Mouse (Mus musculus) intestine, embryonic 15.5 days (tissue): ENCODE measurements around the gene Arhgap11a. TPM values are rescaled to one million over a fixed set of nuclear protein-coding genes. Genes with fewer than 3 reads are reported as not detected.

Experiments
- ATAC-seq: fragments of 200-750 bp; cut with Nextera tagmentation; 2 replicates; pipeline ENCODE4 v1.8.0; 2017; ENCODE audit warnings: moderate TSS enrichment, moderate library complexity
- H3K27ac ChIP-seq: fragments of 300-500 bp; sonication (generic); 2 replicates; pipeline ENCODE4 v1.5.1; 2015; ENCODE audit warnings: mild to moderate bottlenecking, inconsistent platforms
- H3K27me3 ChIP-seq: fragments of 300-500 bp; sonication (generic); replicated peaks from 2 replicates; pipeline ENCODE4 v1.6.1; 2015; ENCODE audit warnings: inconsistent platforms
- H3K36me3 ChIP-seq: fragments of 300-500 bp; sonication (generic); 2 replicates; pipeline ENCODE4 v1.6.1; 2015; ENCODE audit warnings: inconsistent platforms
- H3K4me1 ChIP-seq: fragments of 300-500 bp; sonication (generic); replicated peaks from 2 replicates; pipeline ENCODE4 v1.6.1; 2015; ENCODE audit warnings: inconsistent platforms
- H3K4me2 ChIP-seq: fragments of 300-500 bp; sonication (generic); replicated peaks from 2 replicates; pipeline ENCODE4 v1.6.1; 2015; ENCODE audit warnings: mild to moderate bottlenecking, inconsistent platforms
- H3K4me3 ChIP-seq: fragments of 300-500 bp; sonication (generic); replicated peaks from 2 replicates; pipeline ENCODE4 v1.5.1; 2015; ENCODE audit warnings: inconsistent platforms
- H3K9ac ChIP-seq: fragments of 300-500 bp; sonication (generic); 2 replicates; pipeline ENCODE4 v1.6.1; 2015; ENCODE audit warnings: inconsistent platforms
- H3K9me3 ChIP-seq: fragments of 300-500 bp; sonication (generic); 2 replicates; pipeline ENCODE4 v1.6.1; 2016; ENCODE audit warnings: inconsistent platforms
- WGBS: fragments of 180-500 bp; shearing (Covaris S2); methylation state at CpG from one replicate; pipeline ENCODE4 v1.1.7; 2015; 5-methylcytosine and 5-hydroxymethylcytosine counted together
- polyA plus RNA-seq: library from polyadenylated mRNA; unstranded; fragments of >200 nt; fragmentation: Nextera tagmentation; extraction: Ambion mirVana; gene quantifications from 2 replicates; pipeline ENCODE4 v1.2.1, GENCODE M21; 2015

Arhgap11a gene
- polyA plus RNA-seq, 1 experiment from 2014 or later, result 24.2 TPM

GRCm38 (mm10) chr2:113806851-113807577 lies 41.4 kb downstream of the Arhgap11a start:
- no peak overlapping the region for H3K9ac ChIP-seq
- no peaks in the 10 kb centered on the region for H3K27me3 ChIP-seq
- no peak for ATAC-seq
- H3K4me1 ChIP-seq, result no peaks in the 10 kb centered on the region
- H3K4me3 ChIP-seq, result no peak overlapping the region
- H3K4me2 ChIP-seq, result no peak overlapping the region
- H3K27ac ChIP-seq, result no peak overlapping the region
- WGBS, result 57% methylated on average over 10 of the region's 10 CpGs
- H3K9me3 ChIP-seq, result no peaks in the 10 kb centered on the region
- no peaks in the 10 kb centered on the region for H3K36me3 ChIP-seq

GRCm38 (mm10) chr2:113805765-113806164 lies 42.7 kb downstream of the Arhgap11a start:
- Histone ChIP-seq H3K27ac (no peak overlapping the region), H3K9me3 (no peaks in the 10 kb centered on the region), H3K36me3 (no peaks in the 10 kb centered on the region), H3K4me3 (no peak overlapping the region), H3K4me2 (no peak overlapping the region), H3K4me1 (no peaks in the 10 kb centered on the region), H3K27me3 (no peaks in the 10 kb centered on the region), H3K9ac (no peak overlapping the region)
- 77% methylated on average over 4 of the region's 4 CpGs for WGBS
- ATAC-seq, result no peak

DNA sequence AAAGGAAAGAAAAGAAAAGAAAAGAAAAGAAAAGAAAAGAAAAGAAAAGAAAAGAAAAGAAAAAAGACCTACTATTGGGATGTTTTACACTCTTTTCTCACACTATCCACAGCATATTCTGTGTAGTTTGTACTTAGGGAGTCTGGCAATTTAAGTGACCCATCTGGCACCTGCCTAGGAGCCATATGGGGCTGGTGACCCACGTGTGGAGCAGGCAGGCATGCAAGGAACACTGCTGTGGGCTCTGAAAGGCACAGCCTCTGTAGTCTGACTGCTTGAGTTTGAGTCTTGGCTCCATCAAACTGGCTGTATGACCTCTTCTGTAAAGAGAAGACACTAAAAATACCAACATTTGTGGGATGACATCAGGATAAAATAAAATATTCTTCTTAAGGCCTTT lies 44.7 kb downstream of the Arhgap11a start:
- no peak for ATAC-seq
- no peaks in the 10 kb centered on the region for H3K9me3 ChIP-seq
- no peak overlapping the region for H3K9ac ChIP-seq
- H3K27ac ChIP-seq, result no peak overlapping the region
- no peaks in the 10 kb centered on the region for H3K36me3 ChIP-seq
- no peaks in the 10 kb centered on the region for H3K4me1 ChIP-seq
- no peak overlapping the region for H3K4me3 ChIP-seq
- no peak overlapping the region for H3K4me2 ChIP-seq
- H3K27me3 ChIP-seq, result no peaks in the 10 kb centered on the region
- WGBS, result 31% methylated on average over 1 of the region's 1 CpGs

- ATAC-seq, result no peak
- Histone ChIP-seq H3K9me3 (no peaks in the 10 kb centered on the region), H3K27me3 (no peaks in the 10 kb centered on the region), H3K4me1 (no peaks in the 10 kb centered on the region), H3K4me3 (no peak overlapping the region), H3K27ac (no peak overlapping the region), H3K9ac (no peak overlapping the region), H3K36me3 (no peaks in the 10 kb centered on the region), H3K4me2 (no peak overlapping the region)
- 73% methylated on average over 5 of the region's 5 CpGs for WGBS
These were observed 47.6 kb downstream of the Arhgap11a start for GRCm38 (mm10) chr2:113800846-113801245.

DNA sequence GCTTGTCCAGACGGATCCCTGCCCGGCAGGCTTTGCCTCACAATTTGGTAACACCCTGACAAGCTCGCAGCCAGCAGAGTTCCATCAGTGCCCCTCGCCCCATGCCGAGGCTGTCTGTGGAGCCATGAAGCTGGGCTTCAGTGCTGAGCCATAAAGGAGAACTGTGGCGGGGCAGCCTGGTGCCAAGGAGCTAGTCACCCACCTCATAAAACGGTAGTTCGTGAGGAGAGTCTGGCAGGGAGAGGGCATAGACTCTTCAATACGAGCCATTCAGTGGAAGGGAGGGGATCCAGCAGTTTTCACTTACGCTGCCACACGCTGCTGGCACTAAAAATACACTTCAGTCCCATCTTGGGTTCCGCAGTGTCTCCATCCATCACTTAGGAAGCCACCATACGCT lies 49.9 kb downstream of the Arhgap11a start:
- H3K9me3 ChIP-seq, result no peaks in the 10 kb centered on the region
- no peak overlapping the region for H3K4me2 ChIP-seq
- H3K27ac ChIP-seq, result no peak overlapping the region
- ATAC-seq, result no peak
- no peak overlapping the region for H3K4me3 ChIP-seq
- H3K27me3 ChIP-seq, result no peaks in the 10 kb centered on the region
- no peak overlapping the region for H3K9ac ChIP-seq
- no peaks in the 10 kb centered on the region for H3K36me3 ChIP-seq
- H3K4me1 ChIP-seq, result no peaks in the 10 kb centered on the region
- 76% methylated on average over 13 of the region's 13 CpGs for WGBS

- Histone ChIP-seq H3K4me1 (no peaks in the 10 kb centered on the region), H3K4me3 (no peak overlapping the region), H3K9me3 (no peaks in the 10 kb centered on the region), H3K36me3 (no peaks in the 10 kb centered on the region), H3K27ac (no peak overlapping the region), H3K4me2 (no peak overlapping the region), H3K9ac (no peak overlapping the region), H3K27me3 (no peaks in the 10 kb centered on the region)
- no peak for ATAC-seq
- WGBS, result 66% methylated on average over 4 of the region's 4 CpGs
These were observed 53.3 kb downstream of the Arhgap11a start for GRCm38 (mm10) chr2:113795186-113795585.

GRCm38 (mm10) chr2:113793521-113793920 lies 54.9 kb downstream of the Arhgap11a start:
- 83% methylated on average over 3 of the region's 3 CpGs for WGBS

GRCm38 (mm10) chr2:113788821-113789387 lies 59.6 kb downstream of the Arhgap11a start:
- Histone ChIP-seq H3K27ac (no peak overlapping the region), H3K9ac (no peak overlapping the region), H3K4me1 (no peaks in the 10 kb centered on the region), H3K27me3 (no peaks in the 10 kb centered on the region), H3K9me3 (no peaks in the 10 kb centered on the region), H3K36me3 (no peaks in the 10 kb centered on the region), H3K4me3 (no peak overlapping the region), H3K4me2 (no peak overlapping the region)
- ATAC-seq, result no peak
- 80% methylated on average over 4 of the region's 4 CpGs for WGBS

More at GRCm38 (mm10) chr2:113793521-113793920, 54.9 kb downstream of the Arhgap11a start:
- no peaks in the 10 kb centered on the region for H3K27me3 ChIP-seq
- no peaks in the 10 kb centered on the region for H3K4me1 ChIP-seq
- H3K36me3 ChIP-seq, result no peaks in the 10 kb centered on the region
- H3K4me2 ChIP-seq, result no peak overlapping the region
- no peak overlapping the region for H3K9ac ChIP-seq
- no peak for ATAC-seq
- H3K27ac ChIP-seq, result no peak overlapping the region
- H3K9me3 ChIP-seq, result no peaks in the 10 kb centered on the region
- H3K4me3 ChIP-seq, result no peak overlapping the region

- ATAC-seq, result no peak
- WGBS, result 83% methylated on average over 4 of the region's 4 CpGs
These were observed 60.6 kb downstream of the Arhgap11a start for GRCm38 (mm10) chr2:113787882-113788281.

DNA sequence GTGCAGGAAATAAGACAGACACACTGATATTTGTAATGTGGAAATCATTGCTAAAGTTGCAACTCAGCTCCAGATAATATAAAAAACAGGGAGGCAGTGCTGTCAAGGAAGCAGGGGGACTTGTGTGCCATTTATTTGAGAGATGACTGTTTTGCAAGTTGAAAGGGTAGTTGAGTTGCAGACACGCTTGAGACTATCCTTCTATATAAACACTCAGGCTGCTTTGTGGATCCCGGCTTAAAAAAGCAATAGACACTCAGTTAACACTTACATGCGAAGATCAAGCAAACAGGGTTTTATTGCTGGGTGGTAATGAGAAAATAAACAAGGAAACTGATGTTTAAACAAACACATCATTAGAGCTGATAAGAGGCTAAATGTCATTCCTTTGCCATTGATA lies 63.6 kb downstream of the Arhgap11a start:
- no peaks in the 10 kb centered on the region for H3K27me3 ChIP-seq
- WGBS, result 14% methylated on average over 3 of the region's 3 CpGs
- H3K9ac ChIP-seq, result no peak overlapping the region
- H3K9me3 ChIP-seq, result no peaks in the 10 kb centered on the region
- H3K36me3 ChIP-seq, result no peaks in the 10 kb centered on the region
- no peaks in the 10 kb centered on the region for H3K4me1 ChIP-seq
- no peak overlapping the region for H3K4me2 ChIP-seq
- no peak overlapping the region for H3K27ac ChIP-seq
- no peak for ATAC-seq
- H3K4me3 ChIP-seq, result no peak overlapping the region

More at GRCm38 (mm10) chr2:113787882-113788281, 60.6 kb downstream of the Arhgap11a start:
- Histone ChIP-seq H3K4me1 (no peaks in the 10 kb centered on the region), H3K27me3 (no peaks in the 10 kb centered on the region), H3K36me3 (no peaks in the 10 kb centered on the region), H3K9me3 (no peaks in the 10 kb centered on the region), H3K27ac (no peak overlapping the region), H3K4me2 (no peak overlapping the region), H3K9ac (no peak overlapping the region), H3K4me3 (no peak overlapping the region)

GRCm38 (mm10) chr2:113781521-113781920 lies 66.9 kb downstream of the Arhgap11a start:
- WGBS, result 62% methylated on average over 4 of the region's 4 CpGs
- Histone ChIP-seq H3K27ac (no peak overlapping the region), H3K36me3 (no peaks in the 10 kb centered on the region), H3K27me3 (no peaks in the 10 kb centered on the region), H3K4me1 (no peaks in the 10 kb centered on the region), H3K4me2 (no peak overlapping the region), H3K4me3 (no peak overlapping the region), H3K9ac (no peak overlapping the region), H3K9me3 (no peaks in the 10 kb centered on the region)
- ATAC-seq, result no peak
